Mouse (Mus musculus) stomach, embryonic 16.5 days (tissue): Measurements from ENCODE around the gene Clcn2. TPM values are rescaled to one million over a fixed set of nuclear protein-coding genes. Genes with fewer than 3 reads are reported as not detected.

Source experiments
- ATAC-seq: fragments of 200-750 bp; cut with Nextera tagmentation; 2 replicates; pipeline ENCODE4 v1.8.0; 2017; ENCODE audit warnings: moderate number of reproducible peaks, moderate TSS enrichment; ENCODE audit not compliant: insufficient read depth, low FRiP score
- H3K27ac ChIP-seq: fragments of 300-500 bp; sonication (generic); 2 replicates; pipeline ENCODE4 v1.5.1; 2014; ENCODE audit warnings: low read length
- H3K27me3 ChIP-seq: fragments of 300-500 bp; sonication (generic); 2 replicates; pipeline ENCODE4 v1.6.1; 2014; ENCODE audit warnings: low read length, control low read depth, mixed read lengths; ENCODE audit not compliant: control insufficient read depth, insufficient read depth
- H3K36me3 ChIP-seq: fragments of 300-500 bp; sonication (generic); 2 replicates; pipeline ENCODE4 v1.6.1; 2014; ENCODE audit warnings: low read length; ENCODE audit not compliant: control insufficient read depth, insufficient read depth
- H3K4me1 ChIP-seq: fragments of 300-500 bp; sonication (generic); 2 replicates; pipeline ENCODE4 v1.6.1; 2014; ENCODE audit warnings: low read length, control low read depth, mixed read lengths; ENCODE audit not compliant: control insufficient read depth, insufficient read depth
- H3K4me2 ChIP-seq: fragments of 300-500 bp; sonication (generic); 2 replicates; pipeline ENCODE4 v1.6.1; 2014; ENCODE audit warnings: low read depth, low read length, mixed read lengths
- H3K4me3 ChIP-seq: fragments of 300-500 bp; sonication (generic); replicated peaks from 2 replicates; pipeline ENCODE4 v1.5.1; 2014; ENCODE audit warnings: mild to moderate bottlenecking, low read length
- H3K9ac ChIP-seq: fragments of 300-500 bp; sonication (generic); 2 replicates; pipeline ENCODE4 v1.6.1; 2014; ENCODE audit warnings: low read length
- H3K9me3 ChIP-seq: fragments of 300-500 bp; sonication (generic); replicated peaks from 2 replicates; pipeline ENCODE4 v1.6.1; 2016; ENCODE audit warnings: low read length, control low read depth; ENCODE audit not compliant: control insufficient read depth
- WGBS: fragments of 180-500 bp; shearing (Covaris S2); extraction: QIAGEN DNeasy Blood & Tissue Kit; methylation state at CpG from one replicate; pipeline ENCODE4 v1.1.7; 2014; 5-methylcytosine and 5-hydroxymethylcytosine counted together
- polyA plus RNA-seq: library from polyadenylated mRNA; unstranded; fragments of >200 nt; fragmentation: Nextera tagmentation; extraction: Ambion mirVana; gene quantifications from 2 replicates; pipeline ENCODE4 v1.2.1, GENCODE M21; 2015

The Clcn2 gene
- polyA plus RNA-seq, 1 experiment from 2014 or later = 11.6 TPM

DNA sequence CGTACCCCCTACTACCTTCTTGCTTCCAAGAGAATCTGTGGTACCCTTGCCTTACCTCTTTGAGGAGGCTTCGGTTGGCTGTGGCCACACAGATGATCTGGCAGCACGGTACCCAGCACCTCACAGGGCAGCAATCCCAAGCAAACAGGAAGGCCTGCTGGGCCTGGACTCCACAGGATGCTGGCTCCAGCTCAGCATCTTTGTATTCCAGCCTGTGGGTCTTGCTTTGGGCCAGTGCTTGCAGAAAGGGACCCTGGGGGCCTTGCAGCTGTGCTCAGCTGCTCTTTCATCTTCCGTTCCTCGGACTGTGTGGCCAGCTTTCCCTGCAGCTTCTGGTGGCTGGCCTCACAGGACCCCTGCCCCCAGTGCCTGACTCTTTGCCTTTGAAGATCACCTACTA lies 17.5 kb downstream of the Clcn2 start:
- H3K9me3 ChIP-seq = no peaks in the 10 kb centered on the region
- peaks cover 17% of the 10 kb centered on the region; the same call in 1 of the 2 replicates for H3K4me1 ChIP-seq
- H3K27me3 ChIP-seq = peaks cover 4% of the 10 kb centered on the region; the same call in 1 of the 2 replicates
- H3K4me3 ChIP-seq = no peak overlapping the region
- 56% methylated on average over 5 of the region's 5 CpGs for WGBS
- ATAC-seq = no peak
- H3K9ac ChIP-seq = no peak overlapping the region
- H3K4me2 ChIP-seq = no peak overlapping the region
- H3K36me3 ChIP-seq = no peaks in the 10 kb centered on the region
- H3K27ac ChIP-seq = no peak overlapping the region

- Histone ChIP-seq H3K4me1 (peaks cover 17% of the 10 kb centered on the region; the same call in 1 of the 2 replicates), H3K27me3 (peaks cover 4% of the 10 kb centered on the region; the same call in 1 of the 2 replicates), H3K27ac (no peak overlapping the region), H3K9me3 (no peaks in the 10 kb centered on the region), H3K9ac (no peak overlapping the region), H3K4me2 (no peak overlapping the region), H3K4me3 (no peak overlapping the region), H3K36me3 (no peaks in the 10 kb centered on the region)
- no peak for ATAC-seq
- WGBS = 65% methylated on average over 5 of the region's 5 CpGs
Observed at GRCm38 (mm10) chr16:20699266-20699665, 18.3 kb downstream of the Clcn2 start.

DNA sequence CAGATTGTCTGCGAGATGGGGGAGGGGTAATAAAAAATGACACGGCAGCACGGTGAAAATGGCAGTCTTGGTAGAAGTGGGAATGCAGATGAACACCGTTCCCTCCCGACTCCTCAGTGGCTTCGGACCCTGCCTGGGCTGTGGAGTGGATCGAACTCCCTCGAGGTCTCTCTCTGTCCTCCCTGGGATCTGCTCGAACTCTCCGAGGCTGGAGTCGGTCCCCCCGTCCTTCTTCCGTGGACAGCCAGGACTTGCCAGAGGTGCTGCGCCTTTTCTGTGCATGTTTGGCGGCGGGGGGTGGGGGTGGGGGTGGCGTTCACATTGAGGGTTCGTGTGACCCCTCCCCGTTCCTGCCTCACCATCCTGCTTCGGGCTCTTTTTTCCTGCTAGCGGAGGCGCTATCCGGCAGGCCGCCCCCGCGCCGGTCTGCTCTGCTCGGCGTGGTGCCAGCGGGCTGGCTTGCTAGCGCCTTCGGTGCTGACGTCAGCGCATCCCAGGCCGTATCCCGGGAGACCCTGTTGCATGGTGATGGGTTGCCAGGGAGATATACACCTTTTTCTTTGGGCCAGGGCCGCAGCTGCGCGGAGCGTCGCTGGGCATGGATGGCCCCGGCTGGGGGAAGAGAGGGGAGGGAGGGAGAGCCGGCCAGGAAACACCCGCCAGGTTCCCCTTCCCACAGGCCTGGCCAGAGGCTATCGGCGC lies 21.8 kb downstream of the Clcn2 start:
- Histone ChIP-seq H3K27me3 (peaks cover 4% of the 10 kb centered on the region; the same call in 1 of the 2 replicates), H3K4me3 (peak overlapping the region; percentile 41), H3K36me3 (0 out of 2 replicates have a peak, but pooled peaks cover 3% of the 10 kb centered on the region), H3K9me3 (no peaks in the 10 kb centered on the region), H3K27ac (peak overlapping the region; percentile 63), H3K4me1 (peaks cover 15% of the 10 kb centered on the region), H3K9ac (peak overlapping the region; percentile 60), H3K4me2 (peak overlapping the region; percentile 60)
- ATAC-seq = peak; percentile 71
- 2% methylated on average over 46 of the region's 46 CpGs for WGBS

GRCm38 (mm10) chr16:20694781-20695180 lies 22.8 kb downstream of the Clcn2 start:
- Histone ChIP-seq H3K36me3 (peaks cover 9% of the 10 kb centered on the region; the same call in 1 of the 2 replicates), H3K27ac (peak overlapping the region; percentile 63; the same call in 1 of the 2 replicates), H3K27me3 (peaks cover 4% of the 10 kb centered on the region; the same call in 1 of the 2 replicates), H3K9ac (no peak overlapping the region), H3K9me3 (no peaks in the 10 kb centered on the region), H3K4me3 (peak overlapping the region; percentile 41; the same call in 1 of the 2 replicates), H3K4me2 (peak overlapping the region; percentile 60; the same call in 1 of the 2 replicates), H3K4me1 (peaks cover 15% of the 10 kb centered on the region)
- 64% methylated on average over 8 of the region's 8 CpGs for WGBS
- no peak for ATAC-seq

GRCm38 (mm10) chr16:20693111-20693701 lies 24.3 kb downstream of the Clcn2 start, which contains the start of gene Fam131a:
Gene Fam131a, plus strand, starts transcription at chr16:20693241.
- WGBS = under 1% methylated on average over 36 of the region's 37 CpGs
- peaks cover 15% of the 10 kb centered on the region for H3K4me1 ChIP-seq
- ATAC-seq = peak; percentile 93

GRCm38 (mm10) chr16:20692241-20692965 lies 25.1 kb downstream of the Clcn2 start:
- no peaks in the 10 kb centered on the region for H3K9me3 ChIP-seq
- peaks cover 4% of the 10 kb centered on the region; the same call in 1 of the 2 replicates for H3K27me3 ChIP-seq
- H3K4me2 ChIP-seq = peak overlapping the region; percentile 87; the same call in 1 of the 2 replicates
- no peak overlapping the region; the same call in 1 of the 2 replicates for H3K4me3 ChIP-seq
- H3K4me1 ChIP-seq = peaks cover 15% of the 10 kb centered on the region
- no peak overlapping the region for H3K27ac ChIP-seq
- no peak overlapping the region for H3K9ac ChIP-seq
- ATAC-seq = no peak
- 56% methylated on average over 16 of the region's 16 CpGs for WGBS
- peaks cover 14% of the 10 kb centered on the region for H3K36me3 ChIP-seq

More at GRCm38 (mm10) chr16:20693111-20693701, 24.3 kb downstream of the Clcn2 start, which contains the start of gene Fam131a:
- Histone ChIP-seq H3K27ac (peak within 1 kb of the TSS; percentile 87), H3K27me3 (peaks cover 4% of the 10 kb centered on the region; the same call in 1 of the 2 replicates), H3K4me2 (peak within 1 kb of the TSS; percentile 87), H3K36me3 (peaks cover 10% of the 10 kb centered on the region), H3K4me3 (peak within 1 kb of the TSS; percentile 66), H3K9ac (peak within 1 kb of the TSS; percentile 81), H3K9me3 (no peaks in the 10 kb centered on the region)

GRCm38 (mm10) chr16:20691617-20692016 lies 25.9 kb downstream of the Clcn2 start:
- H3K4me2 ChIP-seq = no peak overlapping the region
- H3K4me3 ChIP-seq = no peak overlapping the region
- no peaks in the 10 kb centered on the region for H3K9me3 ChIP-seq
- no peak overlapping the region for H3K27ac ChIP-seq
- H3K27me3 ChIP-seq = peaks cover 4% of the 10 kb centered on the region; the same call in 1 of the 2 replicates
- peaks cover 15% of the 10 kb centered on the region for H3K4me1 ChIP-seq
- WGBS = 63% methylated on average over 1 of the region's 1 CpGs
- no peak overlapping the region for H3K9ac ChIP-seq
- ATAC-seq = no peak
- H3K36me3 ChIP-seq = peaks cover 22% of the 10 kb centered on the region

GRCm38 (mm10) chr16:20690774-20691173 lies 26.8 kb downstream of the Clcn2 start:
- Histone ChIP-seq H3K27me3 (no peaks in the 10 kb centered on the region), H3K4me1 (peaks cover 8% of the 10 kb centered on the region; the same call in 1 of the 2 replicates), H3K9ac (no peak overlapping the region), H3K27ac (no peak overlapping the region), H3K4me3 (no peak overlapping the region), H3K9me3 (no peaks in the 10 kb centered on the region), H3K36me3 (peaks cover 29% of the 10 kb centered on the region), H3K4me2 (no peak overlapping the region)
- WGBS = 81% methylated on average over 3 of the region's 3 CpGs
- no peak for ATAC-seq
